Mouse (Mus musculus): ENCODE measurements at regions not wholly inside any gene's neighbourhood (a gene's known extent, or its start where the extent isn't known, plus 50 kb on each side); places are given as distances from the start of the nearest gene placed in this dataset.
A peak's percentile ranks its signal among the peaks of the same experiment; 100 is the strongest.

DNA sequence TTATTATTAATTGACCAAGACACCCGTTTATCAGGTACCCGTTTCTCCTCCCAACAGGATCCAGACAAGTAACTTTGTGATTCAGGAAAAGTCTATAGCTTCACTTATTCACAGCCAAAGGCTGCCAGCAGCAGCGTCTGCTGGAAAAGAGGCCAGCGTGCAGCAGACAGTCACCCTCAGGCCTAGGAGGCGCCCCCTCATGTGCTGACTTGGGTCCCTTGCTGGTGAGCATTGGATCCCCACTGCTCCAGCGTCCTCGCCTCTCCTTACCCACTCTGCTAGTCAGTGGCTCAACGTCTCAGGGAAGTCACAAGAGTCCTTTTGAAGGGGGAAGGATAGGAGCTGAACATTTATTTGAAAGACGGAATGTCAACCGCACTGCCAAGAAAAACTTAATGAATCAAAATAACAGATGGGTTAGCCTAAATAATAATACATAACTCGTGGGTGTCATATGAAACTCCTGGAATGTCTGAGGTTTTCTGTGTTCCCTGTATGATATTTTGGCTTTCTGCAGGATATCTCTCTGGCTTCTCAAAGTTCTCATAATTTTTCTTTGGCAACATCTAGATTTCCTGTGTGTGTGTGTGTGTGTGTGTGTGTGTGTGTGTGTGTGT, 256.6 kb upstream of the Fn1 start:
- ATAC-seq = peak; percentile 48; the same call in 1 of the 2 replicates
- Histone ChIP-seq H3K4me1 (no peaks in the 10 kb centered on the region), H3K27ac (no peak overlapping the region), H3K4me2 (no peak overlapping the region), H3K9me3 (replicated peaks) (no peaks in the 10 kb centered on the region), H3K36me3 (ENCODE audit: poor library complexity, severe bottlenecking) (no peaks in the 10 kb centered on the region), H3K9ac (no peak overlapping the region), H3K27me3 (no peaks in the 10 kb centered on the region), H3K4me3 (no peak overlapping the region)
- 75% methylated on average over 11 of the region's 11 CpGs for WGBS

DNA sequence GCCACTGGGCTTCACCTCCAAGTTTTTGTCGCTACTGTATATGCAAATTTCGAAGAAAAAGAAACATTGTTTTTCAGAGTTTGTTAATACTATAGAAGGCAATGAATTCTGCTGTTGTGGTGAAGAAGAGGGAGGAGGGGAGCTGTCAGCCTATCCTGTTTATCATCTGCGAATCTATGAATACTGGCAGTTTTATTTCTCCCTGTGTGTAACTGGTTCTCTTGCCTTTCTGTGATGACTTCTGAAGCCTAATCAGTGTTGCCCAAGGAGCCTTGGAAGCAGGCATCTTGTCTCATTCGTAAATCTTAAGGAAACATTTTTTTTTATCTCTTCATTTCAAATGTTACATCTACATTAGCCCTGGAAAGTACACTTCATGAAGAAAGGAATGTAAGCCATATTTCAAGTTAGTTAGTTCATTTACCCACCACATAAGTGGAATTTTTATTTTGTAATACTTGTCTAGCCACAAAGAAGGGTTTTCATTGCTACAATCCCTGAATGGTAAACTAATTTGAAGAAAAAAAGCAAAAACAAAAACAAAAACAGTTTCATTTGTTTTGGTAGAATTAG, 251.5 kb upstream of the Fn1 start:
- no peak overlapping the region for H3K4me3 ChIP-seq
- H3K9ac ChIP-seq = no peak overlapping the region
- no peak overlapping the region for H3K27ac ChIP-seq
- H3K4me2 ChIP-seq = no peak overlapping the region
- no peaks in the 10 kb centered on the region for H3K27me3 ChIP-seq
- H3K9me3 ChIP-seq (replicated peaks) = no peaks in the 10 kb centered on the region
- no peaks in the 10 kb centered on the region for H3K36me3 ChIP-seq (ENCODE audit: poor library complexity, severe bottlenecking)
- no peaks in the 10 kb centered on the region for H3K4me1 ChIP-seq
- WGBS = 88% methylated on average over 4 of the region's 4 CpGs
- ATAC-seq = no peak

DNA sequence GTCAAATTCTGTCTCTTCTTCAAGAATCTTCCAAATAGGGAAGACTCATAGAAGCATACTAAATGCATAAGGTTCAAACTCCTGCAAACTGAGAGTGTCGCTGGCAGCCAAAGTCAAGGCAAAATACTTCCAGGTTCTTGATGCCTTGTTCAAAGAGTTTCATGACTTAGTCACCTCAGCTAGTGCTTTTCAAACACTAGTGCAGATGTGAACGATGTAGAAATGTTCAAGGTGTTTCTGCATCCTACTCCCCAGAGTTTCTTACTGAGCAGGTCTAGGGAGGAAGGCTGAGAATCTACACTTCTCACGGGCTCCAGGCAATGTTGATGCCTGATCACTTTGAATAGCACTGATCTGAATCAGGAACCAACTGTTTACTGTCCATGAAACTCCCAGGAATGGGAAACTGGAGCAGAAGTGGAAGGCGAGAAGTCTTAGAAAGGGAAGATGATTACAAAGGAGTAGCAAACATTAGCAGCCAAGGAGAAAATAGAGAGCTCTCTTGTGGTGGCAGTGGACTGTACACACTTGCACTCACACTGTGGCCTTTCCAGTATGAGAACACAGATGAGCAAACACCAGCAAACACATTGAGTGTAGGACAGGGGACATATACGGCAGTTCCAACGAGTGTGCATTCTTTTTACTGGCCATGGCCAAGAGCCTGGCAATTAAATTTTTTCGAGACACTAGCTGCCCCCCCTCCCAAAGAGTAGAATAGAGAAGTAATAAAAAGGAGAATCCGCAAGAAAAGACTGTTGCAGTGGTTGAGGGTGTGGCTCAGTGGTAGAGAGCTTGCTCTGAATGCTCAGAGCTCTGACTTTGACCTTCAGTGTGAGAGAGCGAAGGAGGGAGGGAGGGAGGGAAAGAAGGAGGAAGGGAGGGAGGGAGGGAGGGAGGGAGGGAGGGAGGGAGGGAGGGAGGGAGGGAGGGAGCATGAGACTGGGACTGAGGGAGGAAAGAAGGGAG, 247.4 kb upstream of the Fn1 start:
- no peaks in the 10 kb centered on the region for H3K36me3 ChIP-seq (ENCODE audit: poor library complexity, severe bottlenecking)
- no peak for ATAC-seq
- no peak overlapping the region for H3K4me3 ChIP-seq
- no peak overlapping the region for H3K9ac ChIP-seq
- H3K4me2 ChIP-seq = no peak overlapping the region
- H3K4me1 ChIP-seq = no peaks in the 10 kb centered on the region
- H3K27ac ChIP-seq = no peak overlapping the region
- WGBS = 79% methylated on average over 8 of the region's 9 CpGs
- H3K27me3 ChIP-seq = no peaks in the 10 kb centered on the region
- H3K9me3 ChIP-seq (replicated peaks) = no peaks in the 10 kb centered on the region

DNA sequence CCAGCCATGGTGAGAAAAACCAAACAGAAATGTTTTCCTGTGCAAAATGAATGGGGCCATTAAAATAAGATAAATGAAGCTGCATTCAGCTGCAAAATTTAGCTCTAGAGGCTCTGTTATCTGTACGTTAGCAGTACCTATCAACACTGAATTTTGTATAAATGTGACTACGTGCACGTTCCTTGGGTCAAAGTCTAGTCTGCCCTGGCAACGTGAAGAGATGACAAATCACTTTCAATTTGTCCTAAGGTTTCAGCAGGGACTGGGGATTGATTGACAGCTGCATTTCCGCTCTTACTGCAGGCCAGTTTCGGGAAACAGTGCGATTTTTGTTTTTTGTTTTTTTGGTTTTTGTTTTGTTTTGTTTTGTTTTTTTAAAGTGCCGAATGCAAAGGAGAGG, 246.1 kb upstream of the Fn1 start:
- H3K4me1 ChIP-seq = no peaks in the 10 kb centered on the region
- H3K36me3 ChIP-seq (ENCODE audit: poor library complexity, severe bottlenecking) = no peaks in the 10 kb centered on the region
- no peak for ATAC-seq
- H3K4me2 ChIP-seq = no peak overlapping the region
- no peaks in the 10 kb centered on the region for H3K9me3 ChIP-seq (replicated peaks)
- H3K9ac ChIP-seq = no peak overlapping the region
- H3K27ac ChIP-seq = no peak overlapping the region
- H3K4me3 ChIP-seq = no peak overlapping the region
- WGBS = 69% methylated on average over 8 of the region's 8 CpGs
- no peaks in the 10 kb centered on the region for H3K27me3 ChIP-seq

DNA sequence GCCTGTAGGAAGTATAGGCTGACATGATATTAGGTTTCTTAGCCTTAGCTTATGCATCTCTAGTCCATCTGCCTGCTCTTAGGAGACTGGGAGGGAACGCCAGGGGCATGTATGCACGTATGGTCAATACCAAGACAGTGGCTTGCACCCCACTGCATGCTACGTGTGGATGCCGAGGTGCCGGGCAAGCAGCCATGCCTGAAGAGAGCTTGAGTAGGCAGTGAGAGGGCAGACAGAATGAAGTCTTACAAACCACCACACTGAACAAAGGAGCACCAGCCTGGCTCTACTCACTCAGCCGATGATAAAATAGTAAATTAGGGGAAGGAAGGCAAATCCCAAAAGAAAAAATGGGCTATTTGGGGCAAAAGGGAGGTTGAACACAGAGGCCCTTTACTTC, 245.2 kb upstream of the Fn1 start:
- H3K27ac ChIP-seq = no peak overlapping the region
- no peaks in the 10 kb centered on the region for H3K36me3 ChIP-seq (ENCODE audit: poor library complexity, severe bottlenecking)
- peak; percentile 77 for ATAC-seq
- no peaks in the 10 kb centered on the region for H3K27me3 ChIP-seq
- WGBS = 65% methylated on average over 6 of the region's 6 CpGs
- no peak overlapping the region for H3K4me2 ChIP-seq
- H3K4me3 ChIP-seq = no peak overlapping the region
- no peaks in the 10 kb centered on the region for H3K4me1 ChIP-seq
- H3K9ac ChIP-seq = no peak overlapping the region
- H3K9me3 ChIP-seq (replicated peaks) = no peaks in the 10 kb centered on the region

DNA sequence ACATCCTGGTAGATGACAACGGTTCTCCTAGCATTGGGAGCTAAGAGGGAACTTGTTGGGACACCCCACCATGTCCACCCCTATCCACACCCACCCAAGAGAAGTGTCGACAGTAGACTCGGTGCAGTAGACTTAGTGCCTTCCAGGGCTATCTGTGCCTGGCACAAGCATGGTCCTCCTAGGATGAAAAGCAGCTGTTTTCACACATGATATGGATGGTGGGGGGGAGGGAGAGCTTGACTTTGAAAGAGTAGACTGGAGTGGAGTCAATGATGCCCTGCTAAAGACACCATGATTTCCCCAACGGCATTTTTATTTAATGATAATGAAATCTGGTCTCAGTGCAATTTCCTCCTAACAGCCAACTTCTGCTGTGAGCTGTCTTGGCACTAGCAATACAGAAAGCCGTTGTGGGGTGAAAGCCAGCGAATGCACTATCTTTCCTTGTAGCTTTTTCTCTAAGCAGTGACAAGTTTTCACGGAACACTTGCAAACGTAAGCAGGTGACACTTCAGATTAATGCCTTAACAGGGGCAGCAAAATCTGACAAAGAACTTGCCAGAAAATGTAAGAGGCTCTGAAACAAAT, 244.6 kb upstream of the Fn1 start:
- no peaks in the 10 kb centered on the region for H3K9me3 ChIP-seq (replicated peaks)
- H3K4me1 ChIP-seq = no peaks in the 10 kb centered on the region
- no peak overlapping the region for H3K4me3 ChIP-seq
- H3K36me3 ChIP-seq (ENCODE audit: poor library complexity, severe bottlenecking) = no peaks in the 10 kb centered on the region
- no peak overlapping the region for H3K27ac ChIP-seq
- no peak overlapping the region for H3K4me2 ChIP-seq
- 78% methylated on average over 8 of the region's 8 CpGs for WGBS
- peak; percentile 50; the same call in 1 of the 2 replicates for ATAC-seq
- no peaks in the 10 kb centered on the region for H3K27me3 ChIP-seq
- H3K9ac ChIP-seq = no peak overlapping the region

DNA sequence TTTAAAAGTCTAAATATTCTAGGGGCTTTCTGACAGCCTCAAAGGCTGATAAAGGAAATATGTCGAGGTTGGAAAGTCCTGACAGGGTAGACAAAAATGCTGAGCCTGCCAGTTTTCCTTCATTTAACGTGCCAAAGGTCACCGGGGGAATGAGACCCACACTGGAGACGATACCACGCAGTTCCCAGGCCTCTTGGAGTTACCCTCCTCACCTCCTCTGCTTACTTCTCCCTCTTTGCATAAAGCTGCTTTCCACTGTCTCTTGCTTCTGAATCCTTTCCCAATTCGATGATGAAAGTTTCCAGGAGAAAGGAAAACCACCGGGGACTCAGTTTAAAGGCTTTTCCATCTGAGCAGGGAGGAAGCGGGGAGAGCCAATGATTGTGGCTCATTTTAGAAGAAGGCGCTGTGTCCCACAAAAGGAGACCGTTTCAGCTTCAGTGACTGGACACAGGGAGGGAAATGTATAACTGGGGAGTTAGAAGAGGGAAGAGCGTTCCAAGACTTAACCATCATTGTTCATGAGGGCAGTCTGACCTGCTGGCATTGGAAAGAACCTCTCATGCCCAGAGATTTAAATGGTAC, 243.2 kb upstream of the Fn1 start:
- H3K9ac ChIP-seq = no peak overlapping the region
- H3K27me3 ChIP-seq = no peaks in the 10 kb centered on the region
- no peaks in the 10 kb centered on the region for H3K4me1 ChIP-seq
- no peak overlapping the region for H3K27ac ChIP-seq
- WGBS = 63% methylated on average over 11 of the region's 11 CpGs
- H3K9me3 ChIP-seq (replicated peaks) = no peaks in the 10 kb centered on the region
- H3K4me2 ChIP-seq = no peak overlapping the region
- no peak overlapping the region for H3K4me3 ChIP-seq
- no peak for ATAC-seq
- H3K36me3 ChIP-seq (ENCODE audit: poor library complexity, severe bottlenecking) = no peaks in the 10 kb centered on the region

DNA sequence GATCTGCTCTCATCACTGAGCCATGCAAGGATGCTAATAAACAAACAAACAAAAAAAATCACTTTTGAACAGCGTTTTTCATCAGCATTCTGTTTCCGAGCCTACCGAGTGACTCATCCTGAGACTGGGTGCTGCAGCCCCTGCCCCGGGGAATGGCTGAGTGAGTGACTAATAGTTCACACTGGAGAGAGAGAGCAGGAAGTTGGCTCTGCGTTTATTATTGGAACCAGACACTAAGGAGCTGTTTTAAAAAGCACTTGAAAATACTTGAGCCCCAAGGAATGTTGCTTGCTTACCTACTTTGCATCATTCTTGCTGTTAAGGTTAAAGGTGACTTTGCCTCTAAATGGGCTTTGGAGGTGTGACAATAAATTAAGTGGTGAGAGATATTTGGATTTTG, 240.6 kb upstream of the Fn1 start:
- no peak overlapping the region for H3K9ac ChIP-seq
- 89% methylated on average over 5 of the region's 5 CpGs for WGBS
- no peak for ATAC-seq
- no peak overlapping the region for H3K4me3 ChIP-seq
- H3K9me3 ChIP-seq (replicated peaks) = no peaks in the 10 kb centered on the region
- H3K36me3 ChIP-seq (ENCODE audit: poor library complexity, severe bottlenecking) = no peaks in the 10 kb centered on the region
- no peak overlapping the region for H3K27ac ChIP-seq
- H3K27me3 ChIP-seq = no peaks in the 10 kb centered on the region
- no peak overlapping the region for H3K4me2 ChIP-seq
- no peaks in the 10 kb centered on the region for H3K4me1 ChIP-seq

DNA sequence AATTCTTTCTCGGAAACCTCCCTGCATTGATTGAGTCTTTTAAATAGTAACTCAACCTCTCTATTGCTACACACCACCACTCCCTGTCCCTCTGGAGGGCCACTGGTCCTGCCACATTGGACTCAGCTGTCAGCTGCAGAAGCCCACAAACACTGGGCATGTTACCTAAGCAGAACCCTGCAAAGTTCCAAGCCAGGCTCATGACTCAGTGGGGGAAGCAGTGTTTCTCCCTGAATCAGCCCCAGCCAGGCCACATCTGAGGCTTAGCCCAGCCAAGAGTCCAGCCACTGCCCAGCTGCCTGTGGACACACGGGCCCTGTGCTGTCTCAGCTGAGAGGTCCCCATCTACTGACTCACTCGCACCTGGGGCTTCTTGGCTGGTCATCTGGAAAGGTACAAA, 234.8 kb upstream of the Fn1 start:
- Histone ChIP-seq H3K4me2 (no peak overlapping the region), H3K27ac (no peak overlapping the region), H3K4me1 (0 out of 2 replicates have a peak, but pooled peaks cover 3% of the 10 kb centered on the region), H3K9ac (no peak overlapping the region), H3K27me3 (no peaks in the 10 kb centered on the region), H3K9me3 (replicated peaks) (no peaks in the 10 kb centered on the region), H3K36me3 (ENCODE audit: poor library complexity, severe bottlenecking) (no peaks in the 10 kb centered on the region), H3K4me3 (no peak overlapping the region)
- no peak for ATAC-seq
- WGBS = 91% methylated on average over 3 of the region's 3 CpGs

DNA sequence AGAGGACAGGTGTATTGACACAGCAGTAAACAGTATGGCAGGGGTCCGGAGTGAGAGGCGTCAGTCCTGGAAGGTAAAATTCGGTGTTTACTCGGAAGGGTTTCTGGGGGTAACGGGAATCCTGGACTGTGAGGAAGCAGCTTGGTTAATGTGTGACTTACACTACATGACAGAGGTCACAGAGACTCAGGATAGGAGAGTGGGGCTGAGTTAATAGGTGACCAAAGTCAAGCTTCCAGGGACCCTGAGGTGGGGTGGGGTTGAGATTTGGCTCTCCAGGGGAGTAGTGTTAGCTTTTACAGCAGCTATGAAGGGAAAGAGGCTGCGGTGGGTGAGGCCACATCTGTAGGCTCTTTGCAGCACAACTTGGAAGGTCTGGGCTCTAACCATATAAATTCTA, 233.9 kb upstream of the Fn1 start:
- Histone ChIP-seq H3K27me3 (no peaks in the 10 kb centered on the region), H3K4me1 (0 out of 2 replicates have a peak, but pooled peaks cover 3% of the 10 kb centered on the region), H3K9me3 (replicated peaks) (no peaks in the 10 kb centered on the region), H3K4me3 (no peak overlapping the region), H3K9ac (no peak overlapping the region), H3K4me2 (no peak overlapping the region), H3K36me3 (ENCODE audit: poor library complexity, severe bottlenecking) (no peaks in the 10 kb centered on the region), H3K27ac (no peak overlapping the region)
- 95% methylated on average over 6 of the region's 6 CpGs for WGBS
- ATAC-seq = no peak

DNA sequence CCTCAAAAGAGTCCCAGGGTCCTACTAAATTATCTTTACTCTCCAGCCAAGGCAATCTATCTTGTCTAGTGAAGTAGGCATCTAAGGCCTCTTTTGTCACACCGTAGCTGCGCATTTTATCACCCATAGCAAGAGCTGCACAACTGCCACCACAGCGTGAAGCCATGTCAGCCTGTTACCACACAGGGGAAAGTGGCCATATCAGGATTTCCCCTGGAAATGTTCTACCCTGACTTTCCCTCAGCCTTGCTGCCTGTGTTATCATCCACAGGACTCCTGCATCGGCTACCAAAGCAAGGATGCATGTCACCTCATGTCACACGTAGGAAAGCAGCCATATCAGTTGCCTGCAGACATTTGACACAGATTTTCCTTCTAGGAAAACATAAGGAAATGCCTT, 233.2 kb upstream of the Fn1 start:
- no peaks in the 10 kb centered on the region for H3K27me3 ChIP-seq
- ATAC-seq = no peak
- no peak overlapping the region for H3K4me3 ChIP-seq
- 0 out of 2 replicates have a peak, but pooled peaks cover 3% of the 10 kb centered on the region for H3K4me1 ChIP-seq
- no peaks in the 10 kb centered on the region for H3K36me3 ChIP-seq (ENCODE audit: poor library complexity, severe bottlenecking)
- no peaks in the 10 kb centered on the region for H3K9me3 ChIP-seq (replicated peaks)
- no peak overlapping the region for H3K9ac ChIP-seq
- no peak overlapping the region for H3K4me2 ChIP-seq
- no peak overlapping the region for H3K27ac ChIP-seq
- WGBS = 79% methylated on average over 5 of the region's 5 CpGs

DNA sequence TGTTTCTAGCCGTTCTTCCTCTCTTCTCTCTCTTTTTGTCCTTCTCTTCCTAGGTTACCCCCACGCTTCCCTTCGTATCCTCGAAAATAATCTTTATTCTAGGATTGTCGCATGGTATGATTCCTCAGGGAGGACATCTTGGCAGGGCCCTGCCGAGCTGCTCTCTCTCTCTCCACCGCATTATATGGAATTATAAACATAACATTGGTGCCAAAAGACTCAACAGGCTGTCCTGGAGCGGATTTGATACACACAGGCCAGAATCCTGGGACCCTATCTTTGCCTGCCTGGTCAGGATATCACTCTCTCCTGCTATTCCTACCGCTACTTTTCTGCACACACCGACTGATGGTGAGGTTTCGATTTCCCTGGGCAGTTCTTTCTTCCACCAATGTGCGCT, 228.9 kb upstream of the Fn1 start:
- no peaks in the 10 kb centered on the region for H3K36me3 ChIP-seq (ENCODE audit: poor library complexity, severe bottlenecking)
- no peaks in the 10 kb centered on the region for H3K9me3 ChIP-seq (replicated peaks)
- H3K27ac ChIP-seq = no peak overlapping the region
- no peak overlapping the region for H3K4me3 ChIP-seq
- 0 out of 2 replicates have a peak, but pooled peaks cover 8% of the 10 kb centered on the region for H3K4me1 ChIP-seq
- H3K27me3 ChIP-seq = no peaks in the 10 kb centered on the region
- no peak for ATAC-seq
- no peak overlapping the region for H3K9ac ChIP-seq
- H3K4me2 ChIP-seq = no peak overlapping the region
- WGBS = 89% methylated on average over 12 of the region's 12 CpGs
